Mouse (Mus musculus) C2C12 (cell line): ENCODE measurements around the gene Hsdl2.

ENCODE experiments used
- CTCF ChIP-seq: IDR thresholded peaks from one replicate; pipeline ENCODE4 v1.5.1; 2011; ENCODE audit not compliant: control insufficient read depth, insufficient read depth, insufficient read length
- FOSL1 ChIP-seq: IDR thresholded peaks from one replicate; pipeline ENCODE4 v1.8.0; 2011; ENCODE audit warnings: mild to moderate bottlenecking, low read length; ENCODE audit not compliant: poor library complexity, insufficient read depth, severe bottlenecking
- MAX ChIP-seq: IDR thresholded peaks from one replicate; pipeline ENCODE4 v1.6.1; 2011; ENCODE audit warnings: mild to moderate bottlenecking, control low read depth
- MYOD1 ChIP-seq: IDR thresholded peaks from one replicate; pipeline ENCODE4 v1.6.1; 2011; ENCODE audit warnings: low read depth; ENCODE audit not compliant: control insufficient read depth, insufficient read length
- MYOG ChIP-seq: IDR thresholded peaks from one replicate; pipeline ENCODE4 v1.6.1; 2011; ENCODE audit not compliant: control insufficient read depth, insufficient read length; ENCODE audit errors: extremely low read depth
- USF1 ChIP-seq: IDR thresholded peaks from one replicate; pipeline ENCODE4 v1.6.1; 2011; ENCODE audit warnings: low read depth, mild to moderate bottlenecking, control low read depth, moderate library complexity

- no peak for TF ChIP-seq CTCF
- TF ChIP-seq MYOD1 = no peak
- no peak for TF ChIP-seq FOSL1
- no peak for TF ChIP-seq MAX
- TF ChIP-seq USF1 = no peak
- no peak for TF ChIP-seq MYOG
Measured at GRCm38 (mm10) chr4:59546285-59547071, 34.9 kb upstream of the Hsdl2 start.
